Mouse (Mus musculus) myocyte (in vitro differentiated cells): ENCODE data around the gene Nampt. TPM values are rescaled to one million over a fixed set of nuclear protein-coding genes. Genes with fewer than 3 reads are reported as not detected.

Experiments used
- H3K27me3 ChIP-seq: one replicate; pipeline ENCODE4 v1.6.1; 2011; ENCODE audit not compliant: control insufficient read depth, insufficient read depth, insufficient read length
- H3K36me3 ChIP-seq: one replicate; pipeline ENCODE4 v1.6.1; 2011; ENCODE audit not compliant: control insufficient read depth, insufficient read depth
- H3K4me2 ChIP-seq: one replicate; pipeline ENCODE4 v1.6.1; 2011; ENCODE audit warnings: low read depth, control low read depth
- H3K4me3 ChIP-seq: one replicate; pipeline ENCODE4 v1.5.1; 2011; ENCODE audit warnings: mild to moderate bottlenecking, control low read depth, moderate library complexity
- H3K79me2 ChIP-seq: one replicate; pipeline ENCODE4 v1.6.1; 2011; ENCODE audit not compliant: control insufficient read depth, insufficient read depth
- H3ac ChIP-seq: one replicate; pipeline ENCODE4 v1.6.1; 2011; ENCODE audit not compliant: control insufficient read depth, insufficient read length
- CEBPB ChIP-seq: IDR thresholded peaks from 2 replicates; pipeline ENCODE4 v1.6.1; 2011; ENCODE audit warnings: mild to moderate bottlenecking, moderate library complexity; ENCODE audit not compliant: poor library complexity, insufficient read depth, severe bottlenecking
- E2F4 ChIP-seq: IDR thresholded peaks from one replicate; pipeline ENCODE4 v1.6.1; 2011; ENCODE audit warnings: mild to moderate bottlenecking, control low read depth, moderate library complexity; ENCODE audit not compliant: insufficient read depth
- MAX ChIP-seq: IDR thresholded peaks from one replicate; pipeline ENCODE4 v1.6.1; 2011; ENCODE audit warnings: low read depth, mild to moderate bottlenecking, control low read depth
- MYOD1 ChIP-seq, 3 experiments: IDR thresholded peaks; one replicate each; pipeline ENCODE4 v1.6.1; 2011; ENCODE audit warnings: control low read depth in 2 of 3, low read depth in 2 of 3, mild to moderate bottlenecking in 2 of 3, moderate library complexity in 1 of 3; ENCODE audit not compliant: insufficient read length in 2 of 3, control insufficient read depth in 1 of 3
- MYOG ChIP-seq, 3 experiments: IDR thresholded peaks; one replicate each; pipeline ENCODE4 v1.6.1; 2011; ENCODE audit warnings: control low read depth in 2 of 3, low read depth in 2 of 3, mild to moderate bottlenecking in 2 of 3; ENCODE audit not compliant: insufficient read length in 2 of 3, control insufficient read depth in 1 of 3, insufficient read depth in 1 of 3
- POLR2A ChIP-seq: IDR thresholded peaks from one replicate; pipeline ENCODE4 v1.6.1; 2011; ENCODE audit warnings: low read depth, mild to moderate bottlenecking, control low read depth, moderate library complexity; ENCODE audit not compliant: insufficient read length
- POLR2AphosphoS2 ChIP-seq: IDR thresholded peaks from one replicate; pipeline ENCODE4 v1.6.1; 2011; ENCODE audit warnings: low read depth, control low read depth; ENCODE audit not compliant: insufficient read length
- REST ChIP-seq: IDR thresholded peaks from one replicate; pipeline ENCODE4 v1.6.1; 2011; ENCODE audit warnings: mild to moderate bottlenecking, control low read depth, moderate library complexity; ENCODE audit not compliant: insufficient read depth, insufficient read length
- SRF ChIP-seq: IDR thresholded peaks from one replicate; pipeline ENCODE4 v1.6.1; 2011; ENCODE audit warnings: low read depth; ENCODE audit not compliant: control insufficient read depth, insufficient read length
- TCF12 ChIP-seq: IDR thresholded peaks from one replicate; pipeline ENCODE4 v1.6.1; 2011; ENCODE audit warnings: mild to moderate bottlenecking, control low read depth; ENCODE audit not compliant: poor library complexity, insufficient read depth, severe bottlenecking
- TCF3 ChIP-seq: IDR thresholded peaks from one replicate; pipeline ENCODE4 v1.6.1; 2011; ENCODE audit warnings: low read depth, control low read depth; ENCODE audit not compliant: insufficient read length
- USF1 ChIP-seq: IDR thresholded peaks from one replicate; pipeline ENCODE4 v1.6.1; 2011; ENCODE audit warnings: low read depth, mild to moderate bottlenecking, control low read depth, moderate library complexity
- polyA plus RNA-seq: library from polyadenylated mRNA; unstranded; fragments of >200 nt; fragmentation: generic; extraction: Trizol; gene quantifications from one replicate; pipeline ENCODE4 v1.2.1, GENCODE M21; 2012; ENCODE audit warnings: missing spikeins

Gene Nampt
- polyA plus RNA-seq, 1 experiment, result 8.8 TPM

GRCm38 (mm10) chr12:32877500-32877899 is 58.2 kb downstream of the Nampt start:
- Histone ChIP-seq H3K36me3 (no peaks in the 10 kb centered on the region), H3K4me3 (no peak overlapping the region), H3K79me2 (no peaks in the 10 kb centered on the region), H3K4me2 (no peak overlapping the region), H3ac (no peak overlapping the region), H3K27me3 (no peaks in the 10 kb centered on the region)
- no peak for TF ChIP-seq POLR2AphosphoS2
- no peak for TF ChIP-seq E2F4
- TF ChIP-seq REST, result no peak
- no peak for TF ChIP-seq USF1

GRCm38 (mm10) chr12:32877964-32878571 is 58.7 kb downstream of the Nampt start:
- TF ChIP-seq MYOD1 (IDR thresholded peaks at IDR 0.05; ENCODE audit: control insufficient read depth in 1 of 3, insufficient read length in 2 of 3, low read depth in 2 of 3) (no peak), E2F4 (no peak), POLR2A (no peak), CEBPB (no peak), POLR2AphosphoS2 (no peak), REST (no peak), SRF (no peak), USF1 (no peak), TCF12 (no peak), TCF3 (no peak), MYOG (IDR thresholded peaks at IDR 0.05; ENCODE audit: control insufficient read depth in 1 of 3, insufficient read depth in 1 of 3, insufficient read length in 2 of 3, low read depth in 2 of 3) (no peak), MAX (no peak)
- no peaks in the 10 kb centered on the region for H3K79me2 ChIP-seq

GRCm38 (mm10) chr12:32879371-32879770 is 60.0 kb downstream of the Nampt start:
- Histone ChIP-seq H3K36me3 (no peaks in the 10 kb centered on the region), H3ac (no peak overlapping the region), H3K27me3 (no peaks in the 10 kb centered on the region), H3K4me2 (no peak overlapping the region), H3K79me2 (no peaks in the 10 kb centered on the region), H3K4me3 (no peak overlapping the region)
- TF ChIP-seq USF1, result no peak
- TF ChIP-seq MYOD1 (IDR thresholded peaks at IDR 0.05; ENCODE audit: control insufficient read depth in 1 of 3, insufficient read length in 2 of 3, low read depth in 2 of 3), result no peak
- no peak for TF ChIP-seq SRF
- TF ChIP-seq TCF12, result no peak
- TF ChIP-seq MAX, result no peak
- no peak for TF ChIP-seq POLR2A
- TF ChIP-seq TCF3, result no peak
- TF ChIP-seq REST, result no peak
- TF ChIP-seq E2F4, result no peak
- TF ChIP-seq CEBPB, result no peak
- TF ChIP-seq POLR2AphosphoS2, result no peak
- no peak for TF ChIP-seq MYOG (IDR thresholded peaks at IDR 0.05; ENCODE audit: control insufficient read depth in 1 of 3, insufficient read depth in 1 of 3, insufficient read length in 2 of 3, low read depth in 2 of 3)

More at GRCm38 (mm10) chr12:32877964-32878571, 58.7 kb downstream of the Nampt start:
- H3K4me3 ChIP-seq, result no peak overlapping the region
- no peak overlapping the region for H3K4me2 ChIP-seq
- H3K36me3 ChIP-seq, result no peaks in the 10 kb centered on the region
- no peak overlapping the region for H3ac ChIP-seq
- H3K27me3 ChIP-seq, result no peaks in the 10 kb centered on the region

- Histone ChIP-seq H3K36me3 (no peaks in the 10 kb centered on the region), H3K79me2 (no peaks in the 10 kb centered on the region), H3K4me2 (no peak overlapping the region)
These were observed 65.0 kb downstream of the Nampt start for GRCm38 (mm10) chr12:32884356-32884755.

GRCm38 (mm10) chr12:32885041-32885440 is 65.7 kb downstream of the Nampt start:
- H3K4me3 ChIP-seq, result no peak overlapping the region
- H3K36me3 ChIP-seq, result no peaks in the 10 kb centered on the region
- TF ChIP-seq TCF3, result no peak
- TF ChIP-seq CEBPB, result no peak
- TF ChIP-seq MYOD1 (IDR thresholded peaks at IDR 0.05; ENCODE audit: control insufficient read depth in 1 of 3, insufficient read length in 2 of 3, low read depth in 2 of 3), result no peak
- TF ChIP-seq TCF12, result no peak

More at GRCm38 (mm10) chr12:32884356-32884755, 65.0 kb downstream of the Nampt start:
- H3K27me3 ChIP-seq, result no peaks in the 10 kb centered on the region
- TF ChIP-seq USF1 (no peak), REST (no peak), POLR2A (no peak), POLR2AphosphoS2 (no peak), SRF (no peak), TCF12 (no peak), MYOD1 (IDR thresholded peaks at IDR 0.05; ENCODE audit: control insufficient read depth in 1 of 3, insufficient read length in 2 of 3, low read depth in 2 of 3) (no peak), E2F4 (no peak), CEBPB (no peak), MAX (no peak), MYOG (IDR thresholded peaks at IDR 0.05; ENCODE audit: control insufficient read depth in 1 of 3, insufficient read depth in 1 of 3, insufficient read length in 2 of 3, low read depth in 2 of 3) (no peak), TCF3 (no peak)
- H3ac ChIP-seq, result no peak overlapping the region
- no peak overlapping the region for H3K4me3 ChIP-seq

More at GRCm38 (mm10) chr12:32885041-32885440, 65.7 kb downstream of the Nampt start:
- no peaks in the 10 kb centered on the region for H3K27me3 ChIP-seq
- no peak overlapping the region for H3K4me2 ChIP-seq
- no peaks in the 10 kb centered on the region for H3K79me2 ChIP-seq
- no peak overlapping the region for H3ac ChIP-seq
